ENCODE assay signal across 9 mouse cellular contexts in genomic region chr3:50382729-50383128, GRCm38 (mm10).
DNase-seq lines count a peak whose midpoint lies in the region; ATAC-seq lines count a peak whose summit lies in the region.
"Had no signal": no experiment of that assay in that cellular context is flagged by ENCODE, and none has a peak within 500 bp of the region (broad histone marks: within the 10 kb centered on the region; RNA-seq: fewer than 3 reads in every experiment).

No protein-coding gene starts in this region.

- no peaks in the 10 kb centered on the region for H3K27me3 ChIP-seq in heart, embryonic 13.5 days (replicated peaks)
- no peaks in the 10 kb centered on the region for H3K27me3 ChIP-seq in intestine, embryonic 14.5 days (replicated peaks; ENCODE audit: control insufficient read depth, insufficient read depth, low read length)
- H3K27me3 ChIP-seq: limb, embryonic 15.5 days had no signal

- H3K4me3 ChIP-seq in heart, embryonic 13.5 days = no peak overlapping the region
- no peak overlapping the region for H3K4me3 ChIP-seq in intestine, embryonic 14.5 days (ENCODE audit: low read depth, low read length)

- 39% methylated on average over 5 of the region's 5 CpGs for WGBS in heart, embryonic 13.5 days
- 49% methylated on average over 5 of the region's 5 CpGs for WGBS in intestine, embryonic 14.5 days

- H3K4me1 ChIP-seq in heart, embryonic 13.5 days = peaks cover 9% of the 10 kb centered on the region
- 0 out of 2 replicates have a peak, but pooled peaks cover 6% of the 10 kb centered on the region for H3K4me1 ChIP-seq in intestine, embryonic 14.5 days (replicated peaks; ENCODE audit: control insufficient read depth, insufficient read depth, low read length)

- DNase-seq in heart, adult 9 months (ENCODE audit: low spot score in 2 of 2) = no peak
- DNase-seq in embryo, embryonic 9.5 days (ENCODE audit: extremely low spot score) = peak; percentile 28
- no peak for DNase-seq in intestine, embryonic 14.5 days (ENCODE audit: low spot score)
- no peak for DNase-seq in right cerebral cortex, postnatal 10 days (ENCODE audit: low spot score in 2 of 2)
- DNase-seq in MN1 (ENCODE audit: low spot score) = no peak
- no peak for DNase-seq in cerebellum, adult 18-20 months

- H3K36me3 ChIP-seq in heart, embryonic 13.5 days = no peaks in the 10 kb centered on the region
- no peaks in the 10 kb centered on the region for H3K36me3 ChIP-seq in intestine, embryonic 14.5 days (ENCODE audit: control insufficient read depth, insufficient read depth, low read length)
- H3K36me3 ChIP-seq: limb, embryonic 15.5 days had no signal

- H3K4me2 ChIP-seq in heart, embryonic 13.5 days = peak overlapping the region; percentile 70
- peak overlapping the region; percentile 48 for H3K4me2 ChIP-seq in intestine, embryonic 14.5 days (ENCODE audit: low read length)

- H3K9ac ChIP-seq in heart, embryonic 13.5 days = no peak overlapping the region
- H3K9ac ChIP-seq in intestine, embryonic 14.5 days (ENCODE audit: low read length) = no peak overlapping the region

- peak overlapping the region; percentile 33; the same call in 1 of the 2 replicates for H3K27ac ChIP-seq in heart, embryonic 13.5 days (replicated peaks)
- H3K27ac ChIP-seq in intestine, embryonic 14.5 days (ENCODE audit: low read depth) = no peak overlapping the region

- no peaks in the 10 kb centered on the region for H3K9me3 ChIP-seq in heart, embryonic 13.5 days
- H3K9me3 ChIP-seq in intestine, embryonic 14.5 days (ENCODE audit: control insufficient read depth, low read length) = no peaks in the 10 kb centered on the region
- H3K9me3 ChIP-seq: limb, embryonic 15.5 days had no signal

- no peak for ATAC-seq in heart, embryonic 13.5 days (ENCODE audit: extremely low read depth, insufficient number of reproducible peaks, low FRiP score, low TSS enrichment)
- peak; percentile 58; the same call in 1 of the 2 replicates for ATAC-seq in intestine, embryonic 14.5 days (replicated peaks; ENCODE audit: low FRiP score, low TSS enrichment, low read depth)
- peak; percentile 92 for ATAC-seq in megakaryocyte progenitor cell, adult 5-6 weeks (replicated peaks; ENCODE audit: poor library complexity)
